Mouse (Mus musculus): ENCODE data around the gene Smg6.
A peak's percentile ranks its signal among the peaks of the same experiment; 100 is the strongest.

Gene Smg6

GRCm38 (mm10) chr11:75142749-75143148 lies 217.1 kb downstream of the Smg6 start:
- DNase-seq (ENCODE audit: low read depth, low spot score), result peak; percentile 41

- no peak for DNase-seq (ENCODE audit: low read depth, low spot score)
These were observed 220.2 kb downstream of the Smg6 start for GRCm38 (mm10) chr11:75145841-75146240.

- DNase-seq (ENCODE audit: low read depth, low spot score), result peak; percentile 50
These were observed 221.7 kb downstream of the Smg6 start for GRCm38 (mm10) chr11:75147106-75147845.

GRCm38 (mm10) chr11:75147846-75148168 lies 222.2 kb downstream of the Smg6 start:
- peak; percentile 49 for DNase-seq (ENCODE audit: low read depth, low spot score)

- no peak for DNase-seq (ENCODE audit: low read depth, low spot score)
These were observed 222.9 kb downstream of the Smg6 start for GRCm38 (mm10) chr11:75148332-75149035.

- no peak for DNase-seq (ENCODE audit: low read depth, low spot score)
These were observed 224.7 kb downstream of the Smg6 start for GRCm38 (mm10) chr11:75150346-75150745.

GRCm38 (mm10) chr11:75152603-75153557 lies 227.3 kb downstream of the Smg6 start:
- DNase-seq (ENCODE audit: low read depth, low spot score), result no peak

- DNase-seq (ENCODE audit: low read depth, low spot score), result no peak
These were observed 228.5 kb downstream of the Smg6 start for GRCm38 (mm10) chr11:75154053-75154585.

GRCm38 (mm10) chr11:75155985-75156384 lies 230.4 kb downstream of the Smg6 start:
- no peak for DNase-seq (ENCODE audit: low read depth, low spot score)

- DNase-seq (ENCODE audit: low read depth, low spot score), result no peak
These were observed 230.8 kb downstream of the Smg6 start for GRCm38 (mm10) chr11:75156416-75156815.

GRCm38 (mm10) chr11:75157037-75157436 lies 231.4 kb downstream of the Smg6 start:
- no peak for DNase-seq (ENCODE audit: low read depth, low spot score)

- DNase-seq (ENCODE audit: low read depth, low spot score), result no peak
These were observed 232.3 kb downstream of the Smg6 start for GRCm38 (mm10) chr11:75157901-75158300.

- DNase-seq (ENCODE audit: low read depth, low spot score), result no peak
These were observed 232.8 kb downstream of the Smg6 start for GRCm38 (mm10) chr11:75158432-75158831.

GRCm38 (mm10) chr11:75159564-75159963 lies 233.9 kb downstream of the Smg6 start:
- DNase-seq (ENCODE audit: low read depth, low spot score), result peak; percentile 41

- no peak for DNase-seq (ENCODE audit: low read depth, low spot score)
These were observed 235.3 kb downstream of the Smg6 start for GRCm38 (mm10) chr11:75160954-75161353.

GRCm38 (mm10) chr11:75161417-75162008 lies 235.9 kb downstream of the Smg6 start:
- DNase-seq (ENCODE audit: low read depth, low spot score), result no peak

GRCm38 (mm10) chr11:75162591-75163080 lies 237.0 kb downstream of the Smg6 start:
- DNase-seq (ENCODE audit: low read depth, low spot score), result no peak

- DNase-seq (ENCODE audit: low read depth, low spot score), result no peak
These were observed 237.8 kb downstream of the Smg6 start for GRCm38 (mm10) chr11:75163379-75163778.

GRCm38 (mm10) chr11:75164051-75164450 lies 238.4 kb downstream of the Smg6 start:
- no peak for DNase-seq (ENCODE audit: low read depth, low spot score)

GRCm38 (mm10) chr11:75164750-75165149 lies 239.1 kb downstream of the Smg6 start:
- peak; percentile 55 for DNase-seq (ENCODE audit: low read depth, low spot score)
